ENCODE assay signal across 8 mouse cellular contexts in the genomic region with DNA sequence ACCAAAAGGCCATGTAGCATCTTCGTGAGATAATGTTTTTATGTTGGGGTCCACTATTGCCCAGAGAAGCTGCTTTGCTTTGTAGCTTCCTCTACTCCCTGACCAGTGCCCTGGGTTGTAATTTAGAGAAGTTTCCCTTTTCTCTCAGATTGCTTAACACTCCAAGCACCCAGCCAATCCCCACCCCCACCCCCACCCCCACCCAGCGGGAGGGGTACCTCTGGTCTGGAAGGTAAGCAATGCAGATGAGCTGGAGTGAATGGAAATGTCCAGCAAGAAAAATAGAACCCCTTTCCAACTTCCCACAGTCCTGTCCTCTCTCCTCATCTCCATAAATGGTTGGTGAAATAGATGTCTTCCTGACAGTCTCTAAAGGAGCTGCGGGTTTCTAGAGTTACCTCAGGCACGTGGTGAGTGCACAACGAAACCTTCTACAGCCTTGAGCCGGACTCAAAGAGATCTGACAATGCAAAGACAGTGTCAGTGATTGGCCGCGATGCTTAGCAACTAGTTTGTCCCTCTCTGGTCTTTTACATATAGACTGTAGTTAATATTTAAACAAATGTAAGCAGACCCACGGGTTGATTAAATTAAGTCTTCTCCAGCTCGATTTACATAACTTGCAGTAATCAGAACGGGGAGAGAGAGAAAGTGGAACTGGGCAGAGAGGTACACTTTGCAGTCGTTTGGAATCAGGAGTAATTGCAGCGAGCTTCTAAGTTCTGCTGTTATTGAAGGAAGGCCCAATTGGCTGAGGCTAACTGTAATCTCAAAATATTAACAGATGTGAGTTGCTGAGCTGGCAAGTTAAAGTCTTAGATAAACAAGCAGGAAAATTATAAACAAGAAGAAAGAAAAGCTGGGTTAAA.
DNase-seq lines count a peak whose midpoint lies in the region; ATAC-seq lines count a peak whose summit lies in the region.

No protein-coding gene starts in this region.

- H3K9me3 ChIP-seq in heart, embryonic 11.5 days (replicated peaks; ENCODE audit: control insufficient read depth, low read length): 0 out of 2 replicates have a peak, but pooled peaks cover 3% of the 10 kb centered on the region
- H3K9me3 ChIP-seq in forebrain, embryonic 14.5 days (replicated peaks; ENCODE audit: control insufficient read depth, low read length): no peaks in the 10 kb centered on the region
- H3K9me3 ChIP-seq in midbrain, embryonic 15.5 days: no peaks in the 10 kb centered on the region

- no peaks in the 10 kb centered on the region for H3K27me3 ChIP-seq in heart, embryonic 11.5 days (ENCODE audit: control insufficient read depth, insufficient read depth, low read length)
- H3K27me3 ChIP-seq in forebrain, embryonic 14.5 days (replicated peaks; ENCODE audit: control insufficient read depth, insufficient read depth, low read length): no peaks in the 10 kb centered on the region
- peaks cover 13% of the 10 kb centered on the region; the same call in 1 of the 2 replicates for H3K27me3 ChIP-seq in midbrain, embryonic 15.5 days (replicated peaks)

- H3K4me2 ChIP-seq in heart, embryonic 11.5 days: peak overlapping the region; percentile 59
- H3K4me2 ChIP-seq in forebrain, embryonic 14.5 days (ENCODE audit: low read length): peak overlapping the region; percentile 68
- peak overlapping the region; percentile 74 for H3K4me2 ChIP-seq in midbrain, embryonic 15.5 days

- H3K4me3 ChIP-seq in heart, embryonic 11.5 days (ENCODE audit: low read depth, low read length): peak overlapping the region; percentile 21; the same call in 1 of the 2 replicates
- peak overlapping the region; percentile 25; the same call in 1 of the 2 replicates for H3K4me3 ChIP-seq in forebrain, embryonic 14.5 days (ENCODE audit: low read depth, low read length)
- H3K4me3 ChIP-seq in midbrain, embryonic 15.5 days: peak overlapping the region; percentile 39

- no peak for DNase-seq in heart, adult 9 months (ENCODE audit: low spot score in 2 of 2)
- peak; percentile 30 for DNase-seq in forebrain, embryonic 14.5 days (ENCODE audit: low spot score)
- DNase-seq in kidney, postnatal 14 days: peak; percentile 58
- no peak for DNase-seq in spleen, postnatal 14 days (ENCODE audit: low spot score in 2 of 2)
- no peak for DNase-seq in adrenal gland, adult 8-10 months

- 12% methylated on average over 13 of the region's 13 CpGs for WGBS in heart, embryonic 11.5 days (ENCODE audit: insufficient replicate concordance)
- 7% methylated on average over 13 of the region's 13 CpGs for WGBS in forebrain, embryonic 14.5 days
- WGBS in midbrain, embryonic 15.5 days: 12% methylated on average over 13 of the region's 13 CpGs

- H3K4me1 ChIP-seq in heart, embryonic 11.5 days (ENCODE audit: control insufficient read depth, insufficient read depth, low read length): peaks cover 10% of the 10 kb centered on the region; the same call in 1 of the 2 replicates
- peaks cover 19% of the 10 kb centered on the region for H3K4me1 ChIP-seq in forebrain, embryonic 14.5 days (ENCODE audit: control insufficient read depth, insufficient read depth, low read length)
- H3K4me1 ChIP-seq in midbrain, embryonic 15.5 days: peaks cover 21% of the 10 kb centered on the region

- H3K9ac ChIP-seq in heart, embryonic 11.5 days (ENCODE audit: low read depth, low read length): no peak overlapping the region
- no peak overlapping the region for H3K9ac ChIP-seq in forebrain, embryonic 14.5 days (ENCODE audit: low read length)
- H3K9ac ChIP-seq in midbrain, embryonic 15.5 days: no peak overlapping the region

- H3K27ac ChIP-seq in heart, embryonic 11.5 days (ENCODE audit: low read depth, low read length): no peak overlapping the region
- H3K27ac ChIP-seq in forebrain, embryonic 14.5 days (ENCODE audit: low read depth, low read length): no peak overlapping the region
- H3K27ac ChIP-seq in midbrain, embryonic 15.5 days: no peak overlapping the region

- no peaks in the 10 kb centered on the region for H3K36me3 ChIP-seq in heart, embryonic 11.5 days (ENCODE audit: control insufficient read depth, insufficient read depth, low read length)
- H3K36me3 ChIP-seq in forebrain, embryonic 14.5 days (ENCODE audit: control insufficient read depth, insufficient read depth, low read length): no peaks in the 10 kb centered on the region
- no peaks in the 10 kb centered on the region for H3K36me3 ChIP-seq in midbrain, embryonic 15.5 days (replicated peaks)

- no peak; the same call in 1 of the 2 replicates for ATAC-seq in heart, embryonic 11.5 days (replicated peaks; ENCODE audit: insufficient number of reproducible peaks, low FRiP score, low TSS enrichment)
- peak; percentile 24; the same call in 1 of the 2 replicates for ATAC-seq in forebrain, embryonic 14.5 days
- peak; percentile 21 for ATAC-seq in midbrain, embryonic 15.5 days (replicated peaks)
- no peak for ATAC-seq in activated CD4-positive, CD25-positive, alpha-beta regulatory T cell, adult 4 months

Comparison
In these comparisons a context has a peak if more than half of its experiments do, and no peak if none do; other contexts are left out.
1. ATAC-seq: peak in forebrain, embryonic 14.5 days (single experiment) and midbrain, embryonic 15.5 days (single experiment); none in heart, embryonic 11.5 days (single experiment) and activated CD4-positive, CD25-positive, alpha-beta regulatory T cell, adult 4 months (single experiment).
2. DNase-seq: peak in forebrain, embryonic 14.5 days (single experiment) and kidney, postnatal 14 days (single experiment); none in heart, adult 9 months (0 of 2), spleen, postnatal 14 days (0 of 2) and adrenal gland, adult 8-10 months (single experiment).
3. Peak in every context shown above with its lines, with median percentiles within 50 percentile points of each other: H3K4me2 ChIP-seq and H3K4me3 ChIP-seq.